Mouse (Mus musculus): ENCODE results near the gene Peak1.

Peak1 gene

GRCm38 (mm10) chr9:56180118-56180781 lies 237.6 kb downstream of the Peak1 start:
- DNase-seq: no peak

DNA sequence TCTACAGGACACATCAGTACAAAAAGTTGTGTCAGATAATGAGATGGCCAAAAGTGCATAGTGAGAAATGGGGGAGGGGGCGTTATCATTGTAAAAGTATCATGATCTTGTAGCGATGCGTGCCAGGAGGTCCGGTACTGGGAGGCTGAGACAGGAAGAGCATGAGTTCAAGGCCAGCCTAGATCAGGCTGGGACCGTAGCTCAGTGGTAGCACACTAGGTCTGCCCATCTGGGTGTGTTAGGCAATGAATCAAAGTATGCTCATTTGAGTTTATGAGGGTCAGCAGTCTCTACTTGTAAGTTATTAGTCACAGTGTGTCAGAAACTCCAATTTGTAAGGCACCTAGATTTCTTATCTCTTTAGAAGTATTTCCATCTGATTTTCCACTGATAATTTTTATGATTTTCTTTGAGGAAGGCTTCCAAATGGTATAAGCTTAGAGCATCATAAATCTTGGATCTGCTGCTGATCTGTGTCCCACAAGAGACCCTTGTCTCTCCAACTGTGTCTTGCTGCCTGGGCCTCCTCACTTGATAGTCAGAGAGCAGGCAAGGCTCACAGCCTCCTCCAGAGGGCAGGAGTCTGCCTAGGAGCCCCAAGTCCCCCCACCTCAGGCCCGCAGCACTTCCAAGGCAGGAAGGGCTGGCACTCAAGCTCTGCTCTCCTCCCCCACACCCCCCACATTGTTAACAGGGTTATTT lies 238.3 kb downstream of the Peak1 start:
- no peak for DNase-seq

- no peak for DNase-seq
Observed at GRCm38 (mm10) chr9:56177354-56177753, 240.5 kb downstream of the Peak1 start.

DNA sequence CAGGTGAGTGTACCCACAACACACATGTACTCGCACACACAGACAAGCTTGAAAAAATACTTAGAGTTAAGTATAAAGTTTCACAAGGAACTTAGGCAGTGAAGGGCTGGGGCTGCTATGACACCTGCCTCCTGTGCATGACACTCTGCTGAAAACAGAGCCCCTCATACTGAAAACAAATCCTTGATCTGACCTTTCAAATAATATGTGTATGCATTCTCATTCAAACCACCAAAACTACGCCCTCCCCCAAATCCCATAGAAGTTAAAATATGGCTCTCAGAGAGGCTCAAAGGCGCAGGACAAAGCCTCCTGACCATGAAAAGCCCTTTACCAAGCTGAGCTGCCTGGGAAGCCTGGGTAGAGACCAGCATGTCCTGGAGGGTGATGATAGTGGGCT lies 242.6 kb downstream of the Peak1 start:
- DNase-seq: no peak

DNA sequence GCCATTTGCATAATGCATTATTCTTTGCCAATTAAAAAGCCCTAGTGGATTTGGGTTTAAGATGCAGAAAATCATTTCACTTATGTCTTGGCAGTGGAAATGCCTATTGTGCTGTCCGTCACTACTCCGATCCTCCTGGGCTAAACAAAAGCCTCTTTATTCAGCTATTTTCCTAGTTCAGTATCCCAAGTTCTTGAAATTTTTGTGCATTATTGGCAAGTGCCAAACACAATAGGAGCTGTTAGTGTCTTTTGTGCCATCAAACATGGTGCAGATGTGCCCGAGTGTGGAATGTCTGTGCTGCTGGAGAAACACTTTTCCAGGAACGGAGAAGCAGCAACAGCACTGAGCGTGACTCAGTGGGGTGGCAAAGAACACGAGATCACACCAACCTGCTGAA lies 250.2 kb downstream of the Peak1 start:
- no peak for DNase-seq

- no peak for DNase-seq
Observed at GRCm38 (mm10) chr9:56166161-56166560, 251.7 kb downstream of the Peak1 start.

DNA sequence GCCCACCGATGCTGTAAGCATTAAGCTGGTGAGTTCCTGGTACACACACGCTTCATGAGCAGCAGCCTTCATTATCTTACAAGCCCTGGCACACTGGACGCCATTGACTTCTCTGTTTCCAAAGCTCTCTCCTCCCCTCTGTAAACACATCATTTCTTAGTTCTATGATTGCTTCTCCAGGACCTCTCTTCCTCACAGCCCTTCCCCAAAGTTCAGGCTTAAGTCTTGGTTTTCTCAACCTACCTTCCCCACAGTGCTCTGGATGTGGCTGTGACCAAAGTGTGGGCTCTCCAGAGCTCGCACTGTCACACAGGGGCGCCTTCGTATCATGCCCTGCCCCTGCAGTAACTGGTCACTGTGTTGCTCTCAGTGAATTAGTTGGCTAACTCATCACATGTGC lies 252.5 kb downstream of the Peak1 start, which contains the start of gene Tspan3:
Gene Tspan3, minus strand, starts transcription at position 101 of the 400 bp plus-strand sequence.
- no peak for DNase-seq

- DNase-seq: peak; percentile 93
Observed at GRCm38 (mm10) chr9:56160341-56161141, 257.3 kb downstream of the Peak1 start.

- no peak for DNase-seq
Observed at GRCm38 (mm10) chr9:56159456-56159855, 258.4 kb downstream of the Peak1 start.

- no peak for DNase-seq
Observed at GRCm38 (mm10) chr9:56158077-56158476, 259.8 kb downstream of the Peak1 start.

DNA sequence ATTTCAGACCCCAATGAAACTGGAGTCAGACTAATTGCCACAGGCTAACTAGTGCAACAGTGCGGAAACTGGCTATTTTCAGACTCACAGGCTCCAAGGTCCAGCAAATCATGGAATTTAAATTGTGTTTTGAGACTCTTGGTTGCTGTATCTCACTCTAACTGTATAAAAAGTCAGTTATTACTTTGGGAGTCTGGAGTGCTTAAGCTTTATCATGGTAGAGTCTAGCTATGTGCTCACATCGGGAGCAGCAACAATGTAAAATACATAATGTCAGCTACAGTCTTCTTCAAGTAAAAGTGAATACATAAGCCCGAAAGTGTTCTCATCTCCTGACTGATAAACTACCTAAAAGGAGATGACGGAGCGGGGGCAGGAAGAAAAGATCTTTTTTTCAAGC lies 263.3 kb downstream of the Peak1 start:
- no peak for DNase-seq

GRCm38 (mm10) chr9:56152482-56153007 lies 265.3 kb downstream of the Peak1 start:
- DNase-seq: no peak

DNA sequence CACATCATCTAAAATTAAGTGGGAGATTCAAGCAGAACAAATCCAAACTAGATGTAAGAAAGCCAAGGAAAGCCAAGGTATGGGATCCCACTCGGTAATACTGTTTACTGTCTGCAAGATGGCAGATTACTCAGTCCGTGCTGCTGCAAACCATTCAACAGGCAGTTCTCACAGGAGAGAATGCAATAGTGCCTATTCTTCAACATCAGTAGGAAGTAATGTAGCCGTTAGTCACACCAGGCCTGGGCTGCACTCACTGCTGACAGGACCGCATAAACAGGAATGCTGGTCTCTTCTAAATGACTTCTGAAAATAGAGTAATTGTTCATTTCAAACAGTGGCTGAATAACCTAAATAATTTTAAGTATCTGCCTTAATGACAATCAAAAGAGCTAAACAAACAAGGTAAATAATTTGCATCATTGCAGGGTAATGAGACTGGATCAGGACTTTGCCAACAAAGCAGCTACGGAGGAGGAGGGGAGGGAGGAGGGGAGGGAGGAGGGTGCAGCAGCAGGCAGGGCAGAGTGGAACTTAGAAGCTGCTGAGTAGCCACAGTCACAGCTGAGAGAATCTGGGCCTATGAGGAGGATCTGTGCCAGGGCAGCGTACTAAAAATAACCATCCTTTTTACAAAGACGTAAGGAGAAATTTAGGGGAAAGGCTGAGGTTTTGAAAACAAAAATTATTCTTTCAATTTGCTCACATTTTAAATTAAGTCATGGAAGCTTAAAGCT lies 266.0 kb downstream of the Peak1 start:
- peak; percentile 56 for DNase-seq

Data from layer of hippocampus, adult 9-11 months (tissue).